Comparison of ENCODE assay signal across 21 mouse cellular contexts in the genomic region with DNA sequence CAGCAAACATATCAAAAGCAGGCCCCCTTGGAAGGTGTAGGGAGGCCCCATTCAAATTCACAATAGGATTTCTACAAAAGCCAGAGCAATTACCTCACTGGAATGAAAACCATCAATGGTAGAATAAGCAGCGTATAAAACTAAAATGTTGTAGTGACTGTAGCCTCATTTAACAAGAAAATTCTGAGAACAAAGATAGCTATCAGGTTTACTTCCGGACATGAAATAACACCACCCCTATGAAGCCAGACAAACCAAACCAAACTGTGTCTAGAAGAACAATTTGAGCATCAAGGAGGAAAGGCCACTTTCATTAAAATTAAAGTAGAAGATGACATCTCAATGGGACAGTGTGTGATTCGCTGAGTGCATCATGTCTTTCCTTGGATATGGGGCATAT.
"Had no signal": no experiment of that assay in that cellular context is flagged by ENCODE, and none has a peak within 500 bp of the region (broad histone marks: within the 10 kb centered on the region; RNA-seq: fewer than 3 reads in every experiment).

No protein-coding gene starts in this region.

- H3K27ac ChIP-seq: kidney, embryonic 15.5 days; left cerebral cortex, adult 2 months; liver, embryonic 13.5 days; neural tube, embryonic 12.5 days; neural tube, embryonic 15.5 days; stomach, postnatal 0 days had no signal

- H3K27me3 ChIP-seq: liver, embryonic 13.5 days; neural tube, embryonic 12.5 days had no signal

- H3K9me3 ChIP-seq: kidney, embryonic 15.5 days; liver, embryonic 13.5 days; neural tube, embryonic 12.5 days; neural tube, embryonic 15.5 days had no signal

- H3K36me3 ChIP-seq: kidney, embryonic 15.5 days; liver, embryonic 13.5 days; neural tube, embryonic 12.5 days; neural tube, embryonic 15.5 days had no signal

- H3K4me2 ChIP-seq: kidney, embryonic 15.5 days; liver, embryonic 13.5 days; midbrain, embryonic 11.5 days; neural tube, embryonic 12.5 days; neural tube, embryonic 15.5 days had no signal

- H3K4me1 ChIP-seq: kidney, embryonic 15.5 days; liver, embryonic 13.5 days; neural tube, embryonic 12.5 days; neural tube, embryonic 15.5 days had no signal

- H3K4me3 ChIP-seq: kidney, embryonic 15.5 days; left cerebral cortex, adult 2 months; liver, embryonic 13.5 days; neural tube, embryonic 12.5 days; neural tube, embryonic 15.5 days had no signal

- H3K9ac ChIP-seq: kidney, embryonic 15.5 days; liver, embryonic 13.5 days; neural tube, embryonic 12.5 days; neural tube, embryonic 15.5 days had no signal

- DNase-seq: kidney, adult 8-10 months; kidney, postnatal 10 days; kidney, postnatal 36 days; layer of hippocampus, postnatal 36 days; liver, embryonic 13.5 days; lung, adult 2 months; lung, postnatal 14 days; lung, postnatal 4 days; midbrain, embryonic 14.5 days; right cerebral cortex, adult 18-20 months; right cerebral cortex, postnatal 25 days; spleen, adult 18-20 months; thymus, adult 2 months; thymus, postnatal 14 days; thymus, postnatal 4 days had no signal
